Mouse (Mus musculus): Measurements from ENCODE around the gene Cep350. TPM values are rescaled to one million over a fixed set of nuclear protein-coding genes. Genes with fewer than 3 reads are reported as not detected.

The Cep350 gene
- total RNA-seq (2021), result 10 to 100 TPM; 34.5 to 34.6 TPM
- long read RNA-seq, experiment 1, partial matches to known transcripts, result 2 of 4 reads
- long read RNA-seq, experiment 1, other reads (novel, unspliced or antisense), result 1 of 4 reads
- long read RNA-seq, experiment 2, partial matches to known transcripts, result 3 of 8 reads
- long read RNA-seq, experiment 2, other reads (novel, unspliced or antisense), result 3 of 8 reads

DNA sequence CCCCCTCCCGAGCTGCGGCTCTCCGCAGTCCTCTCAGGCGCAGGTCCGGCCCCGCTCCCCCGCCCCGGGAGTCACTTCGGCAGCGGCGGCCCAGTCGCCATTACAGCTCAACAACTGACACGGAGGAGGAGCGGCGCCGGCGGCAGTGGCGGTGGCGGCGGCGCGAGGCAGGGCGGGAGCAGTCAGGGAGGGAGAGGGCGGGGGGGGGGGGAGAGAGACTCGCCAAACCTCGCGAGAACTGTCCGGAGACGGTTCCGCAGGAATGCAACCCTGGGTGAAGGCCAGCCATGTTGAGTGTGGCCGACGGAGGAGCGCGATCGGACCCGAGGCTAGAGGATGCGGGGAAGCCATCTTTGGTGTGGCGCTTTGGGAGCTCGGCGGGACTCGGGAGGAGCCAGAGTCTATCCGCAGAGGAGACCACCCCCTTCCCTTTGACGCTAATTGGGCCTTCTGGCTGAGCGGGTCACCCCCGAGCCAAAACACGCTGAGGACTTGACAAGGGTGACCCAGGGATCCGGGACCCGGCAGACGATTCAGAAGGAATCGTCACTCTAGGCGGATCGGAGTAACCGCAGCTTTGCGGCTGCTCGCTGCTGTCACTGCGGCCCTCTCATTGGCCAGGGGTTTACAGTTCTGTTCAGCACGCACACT, at the start of gene Cep350:
Gene Cep350 (minus strand): TSS at position 188 of the 651 bp plus-strand sequence.
- peak; percentile 98 for DNase-seq (ENCODE audit: low spot score)

DNA sequence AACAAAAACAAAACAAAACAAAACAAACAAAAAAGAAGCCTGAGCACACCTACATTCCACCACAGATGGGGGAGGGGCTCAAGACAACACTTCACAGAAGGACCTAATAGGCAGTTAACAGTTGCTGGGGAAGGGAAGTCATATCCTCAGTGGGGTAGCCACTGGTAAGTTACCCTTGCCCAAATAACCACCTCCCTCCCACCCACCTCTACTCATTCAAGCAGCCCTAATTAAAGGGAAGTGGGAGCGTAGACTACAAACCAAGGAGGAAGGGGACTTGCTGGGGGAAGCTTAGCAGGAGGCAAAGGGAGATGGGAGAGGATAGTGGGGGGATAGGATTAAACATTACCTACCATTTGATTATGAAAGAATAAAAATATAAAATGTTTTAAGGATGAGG, 47.3 kb upstream of the Cep350 start:
- DNase-seq (ENCODE audit: low spot score), result no peak

DNA sequence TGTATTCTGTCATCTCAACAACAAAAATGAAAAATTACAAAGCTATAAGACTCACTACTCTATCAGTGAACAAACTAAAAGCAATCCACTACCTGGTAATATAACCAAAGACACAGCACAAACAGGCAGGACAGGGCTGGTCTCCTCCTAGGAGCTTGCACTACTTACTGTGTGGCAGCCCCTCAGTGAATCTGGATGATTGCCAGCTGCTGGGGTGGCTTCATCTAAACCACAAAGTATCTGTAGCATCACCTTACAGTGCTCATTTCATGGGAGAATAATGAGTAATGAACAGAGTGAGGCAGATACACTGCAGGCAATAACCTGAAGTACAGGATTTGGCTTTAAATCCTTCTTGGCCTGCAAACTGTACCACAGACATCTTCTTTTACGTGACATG, 46.7 kb upstream of the Cep350 start:
- no peak for DNase-seq (ENCODE audit: low spot score)

DNA sequence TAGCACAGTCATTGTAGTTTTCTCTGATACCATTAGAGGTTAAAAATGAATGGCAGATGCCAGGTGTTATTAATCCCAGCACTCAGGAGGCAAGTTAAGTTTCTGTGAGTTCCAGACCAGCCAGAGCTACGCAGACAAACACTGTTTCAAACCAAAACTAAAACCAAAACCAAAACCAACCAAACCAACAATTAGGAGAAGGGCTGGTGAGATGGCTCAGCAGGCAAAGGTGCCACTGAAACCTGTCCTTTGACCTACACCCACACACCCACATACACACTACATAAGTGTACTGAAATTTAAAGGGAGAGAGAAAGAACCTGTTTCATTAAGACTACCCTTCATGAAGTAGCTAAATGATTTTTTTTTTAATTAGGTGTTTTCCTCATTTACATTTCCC, 35.9 kb upstream of the Cep350 start:
- DNase-seq (ENCODE audit: low spot score), result no peak

DNA sequence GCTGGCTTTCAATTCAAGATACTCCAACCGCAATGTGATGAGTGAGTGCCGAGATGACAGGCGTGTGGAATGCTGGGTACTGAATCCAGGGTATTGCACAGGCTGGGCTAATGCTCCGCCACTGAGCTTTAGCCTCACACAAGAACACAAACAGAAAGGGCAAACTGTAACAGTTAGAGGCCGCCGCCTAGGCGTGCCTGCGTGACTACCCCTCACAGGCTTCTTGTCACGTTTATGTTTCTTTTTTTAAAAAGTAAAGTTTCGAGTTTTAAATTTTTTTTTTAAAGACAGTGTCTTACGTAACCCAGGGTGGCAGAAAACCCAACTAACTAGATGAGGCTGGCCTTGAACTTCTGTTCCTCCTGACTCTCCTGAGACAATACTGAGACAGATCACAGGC, 32.9 kb upstream of the Cep350 start:
- no peak for DNase-seq (ENCODE audit: low spot score)

DNA sequence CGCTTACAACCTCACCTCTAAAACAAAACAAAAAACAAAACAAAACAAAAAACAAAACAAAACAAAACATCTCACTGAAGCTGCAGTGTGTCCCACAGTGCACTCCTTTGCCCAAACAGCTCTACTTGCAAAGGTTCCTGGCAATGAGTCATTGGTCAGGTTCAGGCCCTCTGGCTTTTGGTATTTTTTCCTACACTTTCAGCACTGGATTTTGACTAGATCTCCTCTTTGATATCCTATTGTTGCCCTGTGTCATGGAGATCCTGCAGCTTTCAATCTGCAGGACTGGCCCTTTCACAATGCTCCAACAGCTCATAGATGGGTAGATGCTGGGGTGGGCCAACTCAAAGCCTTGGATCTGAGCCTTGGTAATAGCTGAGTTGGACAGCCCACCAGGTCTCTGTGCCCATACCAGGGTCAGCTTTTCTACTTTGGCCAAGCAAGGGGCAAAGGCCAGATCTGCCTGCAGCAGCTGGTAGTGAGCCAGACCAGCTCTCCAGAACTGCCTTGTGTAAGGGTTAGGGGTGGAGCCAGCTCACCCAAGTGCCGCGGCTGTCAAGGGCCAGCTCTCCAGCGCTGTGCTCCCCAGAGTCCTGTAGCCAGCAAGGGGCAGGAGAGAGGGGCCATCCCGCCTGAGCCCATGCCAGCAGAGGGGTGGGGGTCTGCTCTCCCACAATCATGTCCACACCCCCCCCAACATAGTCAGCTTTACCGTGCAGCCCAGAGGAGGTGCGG, 30.3 kb upstream of the Cep350 start:
- no peak for DNase-seq (ENCODE audit: low spot score)

GRCm38 (mm10) chr1:156002366-156002765, 29.3 kb upstream of the Cep350 start:
- DNase-seq (ENCODE audit: low spot score), result no peak

GRCm38 (mm10) chr1:155995612-155996011, 22.6 kb upstream of the Cep350 start:
- DNase-seq (ENCODE audit: low spot score), result no peak

- no peak for DNase-seq (ENCODE audit: low spot score)
Observed at GRCm38 (mm10) chr1:155994524-155994923, 21.5 kb upstream of the Cep350 start.

- no peak for DNase-seq (ENCODE audit: low spot score)
Observed at GRCm38 (mm10) chr1:155990391-155990790, 17.3 kb upstream of the Cep350 start.

DNA sequence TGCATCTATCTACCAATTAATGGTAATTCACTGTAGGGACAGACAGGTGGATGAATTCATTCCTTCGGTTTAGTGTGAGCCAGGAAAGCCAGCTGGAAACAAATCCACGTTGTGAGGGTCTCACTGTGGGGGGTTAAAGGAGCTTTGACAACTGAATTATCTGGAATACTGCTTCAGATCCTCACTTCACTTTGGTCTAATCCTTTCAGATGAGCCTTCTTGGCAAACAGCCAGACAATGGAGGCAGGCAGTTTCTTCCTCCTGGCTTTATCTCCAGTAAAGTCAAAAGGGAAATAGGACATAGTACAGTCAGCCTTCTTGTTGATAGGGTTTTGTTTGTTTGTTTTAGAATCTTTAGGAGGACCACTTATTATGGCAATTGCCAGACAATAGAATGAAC, 16.3 kb upstream of the Cep350 start:
- DNase-seq (ENCODE audit: low spot score), result no peak

GRCm38 (mm10) chr1:155987625-155988024, 14.6 kb upstream of the Cep350 start:
- no peak for DNase-seq (ENCODE audit: low spot score)

DNA sequence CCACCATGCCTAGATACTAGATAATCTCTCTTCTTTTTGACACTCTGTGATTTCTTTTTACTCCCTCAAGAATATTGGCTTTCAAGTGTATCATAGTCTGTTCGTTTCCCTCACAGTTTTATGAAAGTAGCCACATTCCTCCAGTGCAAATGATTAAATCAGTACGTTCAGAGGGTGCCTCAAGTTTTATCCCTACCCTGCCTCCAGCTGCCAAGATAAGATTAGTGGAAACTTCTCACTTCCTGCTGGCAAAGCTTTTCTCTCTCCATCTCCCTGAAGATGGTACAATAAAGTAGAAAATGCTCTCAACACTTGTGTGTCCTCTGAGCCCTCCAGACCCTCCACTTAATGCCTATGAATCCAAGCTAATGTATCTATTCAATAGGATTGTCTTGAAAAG, 1.9 kb upstream of the Cep350 start:
- DNase-seq (ENCODE audit: low spot score), result no peak

DNA sequence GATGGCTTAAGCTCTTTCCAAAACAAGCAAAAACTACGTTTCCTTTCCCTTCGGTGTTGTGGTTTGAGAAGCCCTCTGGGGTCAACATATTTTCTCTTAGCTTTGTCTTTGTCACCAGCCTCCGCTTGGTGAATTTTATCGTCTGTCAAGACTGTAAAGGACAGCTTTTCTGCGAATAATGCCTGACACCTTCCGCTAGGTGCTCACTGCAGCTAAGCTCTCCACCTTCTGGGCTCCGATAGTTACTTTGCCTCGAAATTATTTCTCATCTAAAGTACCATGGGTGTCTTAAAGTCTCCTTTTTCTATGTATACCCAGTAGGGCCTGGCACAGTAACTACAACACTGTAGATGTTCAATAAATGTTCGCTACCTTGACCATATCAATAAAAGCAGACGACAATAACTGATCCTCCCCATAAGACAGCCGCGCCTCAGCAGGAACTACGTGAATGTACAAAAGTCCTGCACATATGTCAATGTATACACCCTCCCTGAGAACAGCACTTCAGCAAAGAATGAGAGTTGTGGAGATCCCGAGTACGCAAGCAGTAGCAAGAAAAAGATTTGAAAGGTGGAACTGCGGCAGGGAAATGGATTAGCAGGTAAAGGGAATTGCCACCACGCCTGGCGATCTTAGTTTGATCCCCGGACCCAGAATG, 794 bp upstream of the Cep350 start:
- DNase-seq (ENCODE audit: low spot score), result no peak

DNA sequence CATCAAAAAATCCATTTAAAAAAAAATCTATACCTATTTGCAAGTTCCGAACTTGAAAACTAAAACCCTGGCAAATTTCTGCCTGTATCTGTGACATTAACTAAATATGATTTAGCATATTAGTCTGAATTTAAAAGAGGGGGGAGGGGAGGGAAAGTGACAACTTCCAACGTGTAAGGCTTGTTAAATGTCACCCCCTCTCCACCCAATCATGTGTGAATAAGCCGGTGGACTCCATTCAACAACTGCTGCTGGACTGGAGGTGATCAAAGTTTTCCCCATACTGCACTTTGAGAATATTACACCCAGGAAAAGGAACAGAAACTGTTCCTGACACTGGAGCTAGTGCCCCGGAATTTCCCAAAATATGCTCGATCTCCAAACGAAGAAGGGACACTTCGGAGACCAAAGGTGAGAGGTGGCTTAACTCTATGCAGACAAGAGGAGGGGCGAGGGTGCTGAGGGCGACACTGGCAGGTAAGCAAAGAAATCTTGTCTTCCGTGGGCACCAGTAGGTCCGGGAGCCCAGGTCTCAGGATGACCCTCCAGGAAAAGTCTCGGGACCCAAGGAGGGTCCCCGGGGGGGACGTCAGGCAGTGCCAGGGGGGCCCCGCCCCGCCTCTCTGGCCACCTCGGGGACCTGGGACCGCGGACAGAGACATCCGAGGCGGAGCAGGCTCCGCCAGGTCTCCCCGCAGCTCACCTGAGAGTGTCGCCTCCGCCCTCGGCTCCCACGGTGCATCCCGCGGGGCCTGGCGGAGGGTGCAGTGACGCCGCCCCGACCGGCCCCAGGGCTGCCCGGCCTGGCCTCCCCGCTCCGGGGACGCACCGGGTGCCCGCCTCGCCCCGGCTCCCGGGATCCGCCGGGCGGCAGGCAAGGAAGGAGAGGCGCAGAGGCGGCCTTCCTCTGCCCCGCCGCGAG, 648 bp downstream of the Cep350 start:
- DNase-seq (ENCODE audit: low spot score), result peak; percentile 30

- DNase-seq (ENCODE audit: low spot score), result peak; percentile 26
Observed at GRCm38 (mm10) chr1:155949170-155949569, 23.9 kb downstream of the Cep350 start.

- DNase-seq (ENCODE audit: low spot score), result no peak
Observed at GRCm38 (mm10) chr1:155944361-155944760, 28.7 kb downstream of the Cep350 start.

GRCm38 (mm10) chr1:155937416-155937815, 35.6 kb downstream of the Cep350 start:
- DNase-seq (ENCODE audit: low spot score), result no peak

GRCm38 (mm10) chr1:155934702-155935101, 38.4 kb downstream of the Cep350 start:
- DNase-seq (ENCODE audit: low spot score), result no peak

- DNase-seq (ENCODE audit: low spot score), result no peak
Observed at GRCm38 (mm10) chr1:155903561-155903960, 69.5 kb downstream of the Cep350 start.

DNA sequence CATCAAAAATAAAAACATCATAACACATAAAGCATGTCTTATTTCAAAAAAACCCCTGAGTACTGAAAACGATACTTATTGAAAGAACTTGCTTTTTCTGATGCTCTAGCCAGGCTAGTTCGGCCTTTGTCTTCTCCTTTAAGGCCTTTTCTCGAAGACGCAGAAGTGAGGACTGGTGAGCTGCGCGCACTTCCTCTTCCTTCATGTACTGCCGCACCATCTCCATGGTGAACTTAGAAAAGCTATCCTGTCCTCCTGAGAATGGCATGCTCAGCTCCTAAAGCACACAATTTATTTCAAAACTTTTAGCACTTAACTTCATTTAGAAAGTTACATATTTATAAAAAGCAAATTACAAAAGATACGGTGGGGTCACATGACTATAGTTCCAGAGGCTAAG, 71.7 kb downstream of the Cep350 start:
- DNase-seq (ENCODE audit: low spot score), result no peak
